Comparison of ENCODE assay signal across 24 mouse cellular contexts in genomic region chr19:32840491-32840890, GRCm38 (mm10).
DNase-seq lines count a peak whose midpoint lies in the region; ATAC-seq and TF ChIP-seq lines count a peak whose summit lies in the region.
"Had no signal": no experiment of that assay in that cellular context is flagged by ENCODE, and none has a peak within 500 bp of the region (broad histone marks: within the 10 kb centered on the region; RNA-seq: fewer than 3 reads in every experiment).

No protein-coding gene starts in this region.

- H3K27me3 ChIP-seq in neural tube, embryonic 15.5 days (replicated peaks): no peaks in the 10 kb centered on the region
- no peaks in the 10 kb centered on the region for H3K27me3 ChIP-seq in hindbrain, postnatal 0 days (ENCODE audit: insufficient read depth, low read length)
- H3K27me3 ChIP-seq: CH12.LX, Patski had no signal

- H3K9me3 ChIP-seq in neural tube, embryonic 15.5 days (replicated peaks): no peaks in the 10 kb centered on the region
- H3K9me3 ChIP-seq in hindbrain, postnatal 0 days (ENCODE audit: low read length): no peaks in the 10 kb centered on the region
- H3K9me3 ChIP-seq: G1E had no signal

- H3K36me3 ChIP-seq in neural tube, embryonic 15.5 days: no peaks in the 10 kb centered on the region
- no peaks in the 10 kb centered on the region for H3K36me3 ChIP-seq in hindbrain, postnatal 0 days (ENCODE audit: insufficient read depth, low read length)
- H3K36me3 ChIP-seq: G1E had no signal

- H3K9ac ChIP-seq in neural tube, embryonic 15.5 days (replicated peaks): no peak overlapping the region
- no peak overlapping the region for H3K9ac ChIP-seq in hindbrain, postnatal 0 days (replicated peaks; ENCODE audit: low read length)

- H3K27ac ChIP-seq in embryonic fibroblast, embryonic 13.5 days (ENCODE audit: insufficient read depth, low read length): peak overlapping the region; percentile 93
- no peak overlapping the region for H3K27ac ChIP-seq in neural tube, embryonic 15.5 days (replicated peaks)
- no peak overlapping the region for H3K27ac ChIP-seq in hindbrain, postnatal 0 days

- H3K4me2 ChIP-seq in neural tube, embryonic 15.5 days: no peak overlapping the region
- no peak overlapping the region for H3K4me2 ChIP-seq in hindbrain, postnatal 0 days (ENCODE audit: low read depth, low read length)

- no peak for TF ChIP-seq CTCF in embryonic fibroblast, embryonic 13.5 days (IDR thresholded peaks at IDR 0.05; ENCODE audit: borderline replicate concordance, insufficient read depth, low read length)
- TF ChIP-seq CTCF in hindbrain, postnatal 0 days (IDR thresholded peaks at IDR 0.05; ENCODE audit: low read depth): no peak

- ATAC-seq in frontal cortex, adult (ENCODE audit: low TSS enrichment): no peak
- ATAC-seq in neural tube, embryonic 15.5 days (ENCODE audit: low FRiP score): no peak
- ATAC-seq in hindbrain, postnatal 0 days: no peak
- ATAC-seq: activated CD4-positive, CD25-positive, alpha-beta regulatory T cell, adult 4 months; CD4-positive, CD25-positive, alpha-beta regulatory T cell, adult 4 months; Patski had no signal

- H3K4me3 ChIP-seq in embryonic fibroblast, embryonic 13.5 days (ENCODE audit: insufficient read depth, low read length): no peak overlapping the region
- no peak overlapping the region for H3K4me3 ChIP-seq in neural tube, embryonic 15.5 days (replicated peaks)
- H3K4me3 ChIP-seq in hindbrain, postnatal 0 days (ENCODE audit: low read length): no peak overlapping the region

- no peak for TF ChIP-seq POLR2A in embryonic fibroblast, embryonic 13.5 days (IDR thresholded peaks at IDR 0.05; ENCODE audit: low read depth, low read length)

- DNase-seq in 3T3-L1 (ENCODE audit: low read depth, low spot score): peak; percentile 62
- DNase-seq in NIH3T3 (ENCODE audit: low read depth): peak; percentile 88
- DNase-seq in fibroblast of lung, adult 2 months (ENCODE audit: low read depth): peak; percentile 9
- DNase-seq in hindbrain, postnatal 0 days (ENCODE audit: low spot score): no peak
- DNase-seq in layer of hippocampus, postnatal 10 days (ENCODE audit: low spot score in 2 of 2): no peak
- DNase-seq: adrenal gland, adult 2 months; adrenal gland, adult 8-10 months; adrenal gland, postnatal 10 days; adrenal gland, postnatal 14 days; adrenal gland, postnatal 25 days; adrenal gland, postnatal 36 days; B cell, adult 2 months; cerebellum, adult 11 months; cerebellum, adult 11-12 months; cerebellum, adult 18-20 months; cerebellum, adult 2 months had no signal

- H3K4me1 ChIP-seq in embryonic fibroblast, embryonic 13.5 days (ENCODE audit: control insufficient read depth, insufficient read depth, low read length): no peaks in the 10 kb centered on the region
- H3K4me1 ChIP-seq in neural tube, embryonic 15.5 days: no peaks in the 10 kb centered on the region
- H3K4me1 ChIP-seq in hindbrain, postnatal 0 days (ENCODE audit: insufficient read depth, low read length): no peaks in the 10 kb centered on the region

- WGBS in neural tube, embryonic 15.5 days: 91% methylated on average over 6 of the region's 6 CpGs
- WGBS in hindbrain, postnatal 0 days: 95% methylated on average over 6 of the region's 6 CpGs

Comparison
In these comparisons a context has a peak if more than half of its experiments do, and no peak if none do; other contexts are left out.
1. DNase-seq: peak in 3T3-L1 (single experiment), NIH3T3 (single experiment) and fibroblast of lung, adult 2 months (single experiment); none in hindbrain, postnatal 0 days (single experiment) and layer of hippocampus, postnatal 10 days (0 of 2).